Mouse (Mus musculus) liver, embryonic 12.5 days (tissue): ENCODE data around the gene Cetn4. TPM values are rescaled to one million over a fixed set of nuclear protein-coding genes. Genes with fewer than 3 reads are reported as not detected.

Experiments used
- ATAC-seq: fragments of 200-750 bp; cut with Nextera tagmentation; 2 replicates; pipeline ENCODE4 v1.8.0; 2017; ENCODE audit warnings: moderate number of reproducible peaks, mild to moderate bottlenecking, moderate library complexity
- H3K27ac ChIP-seq: fragments of 300-500 bp; sonication (generic); 2 replicates; pipeline ENCODE4 v1.5.1; 2016; ENCODE audit warnings: mild to moderate bottlenecking
- H3K27me3 ChIP-seq: fragments of 300-500 bp; sonication (generic); replicated peaks from 2 replicates; pipeline ENCODE4 v1.6.1; 2016; ENCODE audit warnings: mild to moderate bottlenecking, moderate library complexity
- H3K36me3 ChIP-seq: fragments of 300-500 bp; sonication (generic); 2 replicates; pipeline ENCODE4 v1.6.1; 2016; ENCODE audit warnings: mild to moderate bottlenecking, moderate library complexity
- H3K4me1 ChIP-seq: fragments of 300-500 bp; sonication (generic); 2 replicates; pipeline ENCODE4 v1.6.1; 2016
- H3K4me2 ChIP-seq: fragments of 300-500 bp; sonication (generic); 2 replicates; pipeline ENCODE4 v1.6.1; 2016; ENCODE audit warnings: mild to moderate bottlenecking, moderate library complexity
- H3K4me3 ChIP-seq: fragments of 300-500 bp; sonication (generic); 2 replicates; pipeline ENCODE4 v1.5.1; 2016; ENCODE audit warnings: mild to moderate bottlenecking, moderate library complexity
- H3K9ac ChIP-seq: fragments of 300-500 bp; sonication (generic); 2 replicates; pipeline ENCODE4 v1.6.1; 2016; ENCODE audit warnings: mild to moderate bottlenecking, moderate library complexity
- H3K9me3 ChIP-seq: fragments of 300-500 bp; sonication (generic); replicated peaks from 2 replicates; pipeline ENCODE4 v1.6.1; 2016; ENCODE audit warnings: mild to moderate bottlenecking, moderate library complexity
- WGBS: fragments of 180-500 bp; shearing (Covaris S2); methylation state at CpG from one replicate; pipeline ENCODE4 v1.1.7; 2016; ENCODE audit not compliant: insufficient replicate concordance; 5-methylcytosine and 5-hydroxymethylcytosine counted together
- polyA plus RNA-seq: library from polyadenylated mRNA; unstranded; fragments of >200 nt; fragmentation: Nextera tagmentation; extraction: Ambion mirVana; gene quantifications from 2 replicates; pipeline ENCODE4 v1.2.1, GENCODE M21; 2016

Gene Cetn4
- polyA plus RNA-seq, 1 experiment from 2014 or later = 2.3 TPM

DNA sequence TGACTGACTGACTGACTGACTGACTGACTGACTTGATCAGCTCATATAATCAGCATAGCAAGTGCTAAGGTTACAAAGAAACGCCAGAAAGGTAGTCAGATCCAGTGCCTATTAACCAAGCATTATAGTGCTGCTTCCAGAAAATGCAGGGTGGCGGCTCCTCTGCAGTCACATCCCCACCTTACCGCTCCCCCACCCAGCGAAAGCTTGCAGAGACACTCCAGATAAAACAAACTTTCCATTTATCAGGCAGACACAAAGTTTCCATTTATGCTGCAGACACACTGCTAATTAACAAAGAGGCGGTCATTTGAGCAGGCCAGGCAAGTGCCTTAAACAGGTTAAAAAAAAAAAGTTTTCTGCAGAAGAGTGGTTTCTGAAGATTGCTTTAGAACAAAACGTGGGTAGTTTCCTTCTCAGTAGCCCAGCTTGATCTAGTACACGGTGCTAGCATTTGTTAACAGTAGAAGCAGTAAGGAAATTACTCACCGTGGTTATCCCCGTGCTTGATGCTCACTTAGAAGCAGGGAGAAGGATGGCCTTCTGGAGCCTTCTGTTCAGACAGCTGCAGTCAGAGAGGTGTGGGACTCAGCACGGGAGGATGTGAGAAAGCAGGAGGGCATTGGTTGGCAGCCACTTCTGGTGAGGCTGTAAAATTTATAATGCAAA is 53.0 kb downstream of the Cetn4 start:
- ATAC-seq = peak; percentile 88

DNA sequence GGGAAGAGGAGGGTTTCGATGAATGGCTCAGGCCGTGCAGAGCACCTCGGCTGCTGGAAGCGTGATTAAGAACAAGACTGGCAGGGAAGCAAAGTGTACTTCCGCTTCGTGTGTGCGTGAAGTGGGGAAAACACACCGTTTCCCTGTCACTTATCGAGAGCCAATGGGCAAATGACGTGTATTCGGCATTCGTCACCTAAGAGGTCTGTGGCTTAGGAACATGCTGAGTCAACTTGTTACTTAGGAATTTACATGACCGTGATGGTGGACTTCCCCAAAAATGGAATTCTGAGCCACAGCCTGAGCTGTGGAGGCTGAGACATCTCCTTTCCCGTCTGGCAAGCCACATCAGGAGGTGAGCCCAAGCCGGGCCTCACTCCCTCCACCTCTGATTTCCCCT is 54.7 kb downstream of the Cetn4 start:
- WGBS = 81% methylated on average over 15 of the region's 15 CpGs
- Histone ChIP-seq H3K36me3 (no peaks in the 10 kb centered on the region), H3K4me1 (peaks cover 26% of the 10 kb centered on the region), H3K9ac (no peak overlapping the region), H3K27ac (no peak overlapping the region), H3K27me3 (no peaks in the 10 kb centered on the region), H3K4me3 (no peak overlapping the region), H3K4me2 (no peak overlapping the region), H3K9me3 (no peaks in the 10 kb centered on the region)
- no peak for ATAC-seq

More for the DNA sequence above, 53.0 kb downstream of the Cetn4 start:
- Histone ChIP-seq H3K4me2 (peak overlapping the region; percentile 53), H3K36me3 (no peaks in the 10 kb centered on the region), H3K9me3 (no peaks in the 10 kb centered on the region), H3K27ac (peak overlapping the region; percentile 67), H3K27me3 (0 out of 2 replicates have a peak, but pooled peaks cover 5% of the 10 kb centered on the region), H3K4me3 (peak overlapping the region; percentile 1; the same call in 1 of the 2 replicates), H3K4me1 (peaks cover 26% of the 10 kb centered on the region), H3K9ac (no peak overlapping the region)
- WGBS = 15% methylated on average over 10 of the region's 10 CpGs

Other genes with a start within 250 kb of the Cetn4 start
- 0.33 and 0.36 TPM in 2 replicates for gene Adad1, start 249.2 kb downstream of the Cetn4 start, polyA plus RNA-seq
- gene Il2, start 186.7 kb downstream of the Cetn4 start, polyA plus RNA-seq = 0.26 TPM in 1 of 2 replicates, not detected in the other
- not detected in 2 replicates for gene Il21, start 80.1 kb downstream of the Cetn4 start, polyA plus RNA-seq
- 5.2 and 5.9 TPM in 2 replicates for gene Bbs12, start 154 bp downstream of the Cetn4 start, polyA plus RNA-seq
- 0.25 and 0.30 TPM in 2 replicates for gene Fgf2, start 35.6 kb upstream of the Cetn4 start, polyA plus RNA-seq
- gene Spata5, start 107.2 kb upstream of the Cetn4 start, polyA plus RNA-seq = 32.7 and 38.8 TPM in 2 replicates
- 5.4 and 5.8 TPM in 2 replicates for gene Nudt6, start 107.5 kb upstream of the Cetn4 start, polyA plus RNA-seq